Mouse (Mus musculus): Measurements from ENCODE around the gene Sh3rf1. TPM values are rescaled to one million over a fixed set of nuclear protein-coding genes. Genes with fewer than 3 reads are reported as not detected.
"Not testable (repeated sequence)": the region's sequence is repeated elsewhere in the genome, so short reads cannot be mapped to it uniquely, and the experiment has no call there.

Gene Sh3rf1
- polyA plus RNA-seq, 1 experiment from 2014 or later: 1.6 TPM

GRCm38 (mm10) chr8:61397755-61398154, 174.1 kb downstream of the Sh3rf1 start:
- TF ChIP-seq CTCF (IDR thresholded peaks at IDR 0.05; ENCODE audit: low read depth) (no peak), EP300 (IDR thresholded peaks at IDR 0.05; ENCODE audit: low read depth) (no peak)
- Histone ChIP-seq H3K9ac (replicated peaks) (no peak overlapping the region), H3K27ac (ENCODE audit: low read depth) (0 out of 2 replicates have a peak overlapping the region, but pooled peaks have one; percentile 11), H3K27me3 (ENCODE audit: insufficient read depth, low read length) (no peaks in the 10 kb centered on the region), H3K9me3 (ENCODE audit: low read length) (no peaks in the 10 kb centered on the region), H3K4me2 (ENCODE audit: low read depth, low read length) (no peak overlapping the region), H3K36me3 (replicated peaks; ENCODE audit: insufficient read depth, low read length) (0 out of 2 replicates have a peak, but pooled peaks cover 3% of the 10 kb centered on the region), H3K4me3 (ENCODE audit: low read depth, low read length) (no peak overlapping the region), H3K4me1 (ENCODE audit: insufficient read depth) (peaks cover 4% of the 10 kb centered on the region; the same call in 1 of the 2 replicates)
- WGBS (ENCODE audit: insufficient replicate concordance): 49% methylated on average over 7 of the region's 7 CpGs
- DNase-seq: peak; percentile 67
- peak; percentile 91 for ATAC-seq

- WGBS (ENCODE audit: insufficient replicate concordance): 66% methylated on average over 7 of the region's 7 CpGs
- H3K27ac ChIP-seq (ENCODE audit: low read depth): 0 out of 2 replicates have a peak overlapping the region, but pooled peaks have one; percentile 39
- ATAC-seq: no peak
These were observed 179.2 kb downstream of the Sh3rf1 start for GRCm38 (mm10) chr8:61402861-61403260.

GRCm38 (mm10) chr8:61403266-61404177, 179.8 kb downstream of the Sh3rf1 start:
- Histone ChIP-seq H3K27me3 (ENCODE audit: insufficient read depth, low read length) (no peaks in the 10 kb centered on the region), H3K9ac (replicated peaks) (no peak overlapping the region), H3K4me3 (ENCODE audit: low read depth, low read length) (no peak overlapping the region), H3K36me3 (replicated peaks; ENCODE audit: insufficient read depth, low read length) (no peaks in the 10 kb centered on the region), H3K27ac (ENCODE audit: low read depth) (peak overlapping the region; percentile 39; the same call in 1 of the 2 replicates), H3K4me1 (ENCODE audit: insufficient read depth) (peaks cover 6% of the 10 kb centered on the region; the same call in 1 of the 2 replicates), H3K9me3 (ENCODE audit: low read length) (no peaks in the 10 kb centered on the region), H3K4me2 (ENCODE audit: low read depth, low read length) (no peak overlapping the region)
- 47% methylated on average over 6 of the region's 6 CpGs for WGBS (ENCODE audit: insufficient replicate concordance)
- no peak for TF ChIP-seq CTCF (IDR thresholded peaks at IDR 0.05; ENCODE audit: low read depth)
- no peak for TF ChIP-seq EP300 (IDR thresholded peaks at IDR 0.05; ENCODE audit: low read depth)
- no peak for DNase-seq
- ATAC-seq: peak; percentile 56

More at GRCm38 (mm10) chr8:61402861-61403260, 179.2 kb downstream of the Sh3rf1 start:
- no peaks in the 10 kb centered on the region for H3K9me3 ChIP-seq (ENCODE audit: low read length)
- H3K4me3 ChIP-seq (ENCODE audit: low read depth, low read length): no peak overlapping the region
- H3K9ac ChIP-seq (replicated peaks): no peak overlapping the region
- no peak overlapping the region for H3K4me2 ChIP-seq (ENCODE audit: low read depth, low read length)
- DNase-seq: no peak
- no peak for TF ChIP-seq EP300 (IDR thresholded peaks at IDR 0.05; ENCODE audit: low read depth)
- no peak for TF ChIP-seq CTCF (IDR thresholded peaks at IDR 0.05; ENCODE audit: low read depth)
- H3K4me1 ChIP-seq (ENCODE audit: insufficient read depth): peaks cover 6% of the 10 kb centered on the region; the same call in 1 of the 2 replicates
- H3K36me3 ChIP-seq (replicated peaks; ENCODE audit: insufficient read depth, low read length): no peaks in the 10 kb centered on the region
- H3K27me3 ChIP-seq (ENCODE audit: insufficient read depth, low read length): no peaks in the 10 kb centered on the region

GRCm38 (mm10) chr8:61404178-61404560, 180.5 kb downstream of the Sh3rf1 start:
- Histone ChIP-seq H3K4me1 (ENCODE audit: insufficient read depth) (peaks cover 6% of the 10 kb centered on the region; the same call in 1 of the 2 replicates), H3K4me3 (ENCODE audit: low read depth, low read length) (no peak overlapping the region), H3K9me3 (ENCODE audit: low read length) (no peaks in the 10 kb centered on the region), H3K9ac (replicated peaks) (no peak overlapping the region), H3K27me3 (ENCODE audit: insufficient read depth, low read length) (no peaks in the 10 kb centered on the region), H3K27ac (ENCODE audit: low read depth) (no peak overlapping the region), H3K36me3 (replicated peaks; ENCODE audit: insufficient read depth, low read length) (no peaks in the 10 kb centered on the region), H3K4me2 (ENCODE audit: low read depth, low read length) (no peak overlapping the region)
- ATAC-seq (no peak), DNase-seq (no peak)
- WGBS (ENCODE audit: insufficient replicate concordance): 68% methylated on average over 3 of the region's 3 CpGs
- no peak for TF ChIP-seq EP300 (IDR thresholded peaks at IDR 0.05; ENCODE audit: low read depth)
- TF ChIP-seq CTCF (IDR thresholded peaks at IDR 0.05; ENCODE audit: low read depth): no peak

GRCm38 (mm10) chr8:61409081-61409480, 185.4 kb downstream of the Sh3rf1 start:
- DNase-seq: no peak
- ATAC-seq: no peak
- H3K27me3 ChIP-seq (ENCODE audit: insufficient read depth, low read length): no peaks in the 10 kb centered on the region
- no peaks in the 10 kb centered on the region for H3K4me1 ChIP-seq (ENCODE audit: insufficient read depth)
- H3K4me3 ChIP-seq (ENCODE audit: low read depth, low read length): no peak overlapping the region
- H3K9me3 ChIP-seq (ENCODE audit: low read length): no peaks in the 10 kb centered on the region
- 74% methylated on average over 4 of the region's 4 CpGs for WGBS (ENCODE audit: insufficient replicate concordance)
- no peak overlapping the region for H3K27ac ChIP-seq (ENCODE audit: low read depth)
- H3K9ac ChIP-seq (replicated peaks): no peak overlapping the region
- no peak for TF ChIP-seq CTCF (IDR thresholded peaks at IDR 0.05; ENCODE audit: low read depth)
- no peak for TF ChIP-seq EP300 (IDR thresholded peaks at IDR 0.05; ENCODE audit: low read depth)
- H3K4me2 ChIP-seq (ENCODE audit: low read depth, low read length): no peak overlapping the region
- H3K36me3 ChIP-seq (replicated peaks; ENCODE audit: insufficient read depth, low read length): no peaks in the 10 kb centered on the region

GRCm38 (mm10) chr8:61409712-61410111, 186.0 kb downstream of the Sh3rf1 start:
- not testable (repeated sequence) for ATAC-seq, DNase-seq
- WGBS (ENCODE audit: insufficient replicate concordance): 79% methylated on average over 5 of the region's 5 CpGs

More at GRCm38 (mm10) chr8:61409712-61410111, 186.0 kb downstream of the Sh3rf1 start:
- not testable (repeated sequence) for H3K36me3 ChIP-seq (replicated peaks; ENCODE audit: insufficient read depth, low read length); H3K9ac ChIP-seq (replicated peaks); H3K27ac ChIP-seq (ENCODE audit: low read depth); H3K9me3 ChIP-seq (ENCODE audit: low read length); H3K4me3 ChIP-seq (ENCODE audit: low read depth, low read length); H3K4me1 ChIP-seq (ENCODE audit: insufficient read depth); H3K27me3 ChIP-seq (ENCODE audit: insufficient read depth, low read length); H3K4me2 ChIP-seq (ENCODE audit: low read depth, low read length)

All from liver, postnatal 0 days (tissue).